Mouse (Mus musculus) olfactory bulb, adult 2 months (tissue): Measurements from ENCODE around the gene Trappc3l. TPM values are rescaled to one million over a fixed set of nuclear protein-coding genes. Genes with fewer than 3 reads are reported as not detected.

ENCODE experiments used
- H3K27ac ChIP-seq: fragments of 200-500 bp; 2 replicates; pipeline ENCODE4 v1.5.1; 2012; ENCODE audit warnings: low read depth, low read length; ENCODE audit not compliant: insufficient read depth
- H3K4me1 ChIP-seq: fragments of 200-500 bp; 2 replicates; pipeline ENCODE4 v1.6.1; 2012; ENCODE audit warnings: low read length; ENCODE audit not compliant: control insufficient read depth, insufficient read depth
- H3K4me3 ChIP-seq: fragments of 200-500 bp; 2 replicates; pipeline ENCODE4 v1.5.1; 2012; ENCODE audit warnings: mild to moderate bottlenecking, low read depth, low read length, moderate library complexity; ENCODE audit not compliant: insufficient read depth
- CTCF ChIP-seq: fragments of 200-500 bp; IDR thresholded peaks from 2 replicates; pipeline ENCODE4 v1.5.1; 2012; ENCODE audit warnings: low read depth, mild to moderate bottlenecking, low read length, moderate library complexity; ENCODE audit not compliant: insufficient read depth
- POLR2A ChIP-seq: fragments of 200-500 bp; IDR thresholded peaks from 2 replicates; pipeline ENCODE4 v1.6.1; 2012; ENCODE audit warnings: mild to moderate bottlenecking, low read depth, low read length, moderate library complexity; ENCODE audit not compliant: insufficient read depth
- WGBS: fragments of 180-500 bp; shearing (Covaris S2); methylation state at CpG from one replicate; pipeline ENCODE4 v1.1.7; 2018; 5-methylcytosine and 5-hydroxymethylcytosine counted together
- polyA plus RNA-seq: library from polyadenylated mRNA; stranded (reverse); fragments of >200 nt; gene quantifications from 2 replicates; pipeline ENCODE4 v1.2.4, GENCODE M21; 2012; ENCODE audit warnings: low replicate concordance; ENCODE audit not compliant: missing spikeins, insufficient read depth, insufficient read length

Trappc3l gene
- polyA plus RNA-seq, 1 experiment, result not detected

DNA sequence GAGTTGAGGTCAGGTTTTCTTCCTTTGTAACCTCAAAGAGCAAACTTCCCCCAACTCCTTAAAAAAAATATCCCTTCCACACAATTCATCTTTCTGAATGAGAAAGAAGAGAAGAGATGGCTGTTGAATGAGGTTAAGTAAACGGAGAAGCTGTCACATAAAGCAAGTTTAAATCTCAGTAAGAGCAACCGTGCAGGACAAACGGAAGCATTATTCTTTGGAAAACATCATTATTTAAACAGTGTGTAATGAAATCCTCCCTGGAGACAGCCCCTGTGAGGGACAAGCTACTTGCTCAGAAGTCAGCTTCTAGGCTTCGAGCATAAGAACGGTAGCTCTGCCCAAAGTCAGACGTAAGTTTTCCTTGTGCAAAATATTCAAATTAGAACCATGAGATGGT, 113.1 kb downstream of the Trappc3l start:
- Histone ChIP-seq H3K27ac (no peak overlapping the region), H3K4me1 (no peaks in the 10 kb centered on the region), H3K4me3 (no peak overlapping the region)
- TF ChIP-seq POLR2A (no peak), CTCF (no peak)
- WGBS, result 54% methylated on average over 6 of the region's 6 CpGs

DNA sequence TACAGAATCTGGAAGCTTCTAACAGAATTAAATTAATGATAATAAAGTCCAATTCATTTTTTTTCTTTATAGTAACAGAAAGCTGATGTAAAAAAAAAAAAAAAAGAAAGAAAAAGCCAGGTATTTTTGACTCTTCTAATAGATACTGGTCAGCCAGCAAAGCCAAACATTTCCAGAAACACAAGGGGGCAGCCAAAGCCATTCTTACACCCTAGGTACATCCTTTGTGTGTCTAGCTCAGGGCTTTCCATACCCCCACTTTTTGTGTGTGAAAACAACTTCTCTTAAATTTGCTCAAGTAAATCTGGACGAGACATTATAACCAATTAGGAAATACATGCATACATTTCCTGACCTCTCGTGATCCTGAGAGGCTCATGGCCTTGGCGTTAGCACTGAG, 114.4 kb downstream of the Trappc3l start:
- 78% methylated on average over 3 of the region's 3 CpGs for WGBS
- no peaks in the 10 kb centered on the region for H3K4me1 ChIP-seq
- H3K4me3 ChIP-seq, result no peak overlapping the region
- TF ChIP-seq POLR2A (no peak), CTCF (no peak)
- H3K27ac ChIP-seq, result no peak overlapping the region

DNA sequence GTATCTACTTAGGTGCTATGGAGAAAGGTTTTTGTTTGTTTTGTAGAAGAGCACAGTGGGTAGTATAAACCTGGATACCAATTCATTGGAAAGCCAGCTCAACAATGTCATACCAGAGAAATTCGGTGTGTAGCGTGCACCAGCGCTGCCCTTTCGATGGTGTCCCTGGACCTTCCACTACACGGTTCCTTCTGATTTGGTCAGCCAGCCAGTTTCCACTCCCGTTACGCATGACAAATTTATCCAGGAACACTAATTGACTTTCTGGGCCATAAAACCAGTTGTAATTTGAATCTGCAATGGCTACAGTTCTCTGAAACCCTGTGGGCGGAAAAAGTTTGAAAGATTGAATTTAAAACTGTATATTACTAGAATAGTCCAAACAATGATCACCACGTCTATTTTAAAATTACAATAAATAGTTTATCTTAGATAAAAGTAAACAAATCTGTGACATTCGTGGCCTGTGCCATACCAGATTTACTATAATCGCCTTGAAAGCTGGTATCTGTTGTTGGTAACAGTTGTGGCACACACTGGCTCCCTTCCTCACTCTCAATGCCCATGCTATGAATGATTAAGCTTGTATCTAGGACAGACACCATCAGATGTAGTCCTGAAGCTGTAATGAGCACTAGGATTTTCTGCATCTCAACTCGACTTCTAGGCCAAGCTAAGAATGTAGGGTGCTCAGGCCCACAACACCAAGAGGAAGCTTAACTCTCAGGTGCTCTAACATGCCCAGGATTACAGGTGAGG, 118.6 kb downstream of the Trappc3l start:
- 85% methylated on average over 12 of the region's 12 CpGs for WGBS
- TF ChIP-seq CTCF (no peak), POLR2A (no peak)

More for the DNA sequence above, 118.6 kb downstream of the Trappc3l start:
- H3K27ac ChIP-seq, result no peak overlapping the region
- no peak overlapping the region for H3K4me3 ChIP-seq
- no peaks in the 10 kb centered on the region for H3K4me1 ChIP-seq

Other genes starting within 250 kb of the Trappc3l start
- gene Sult3a1, start 179.9 kb upstream of the Trappc3l start, polyA plus RNA-seq, result not detected in 2 replicates
- gene Rsph4a, start 132.5 kb upstream of the Trappc3l start, polyA plus RNA-seq, result not detected in 2 replicates
- gene Zup1, start 86.3 kb upstream of the Trappc3l start, polyA plus RNA-seq, result 240 TPM in 1 of 2 replicates, not detected in the other
- not detected in 2 replicates for gene Rwdd1, start 18.0 kb upstream of the Trappc3l start, polyA plus RNA-seq
- gene Calhm4, start 6.7 kb downstream of the Trappc3l start, polyA plus RNA-seq, result not detected in 2 replicates
- not detected in 2 replicates for gene Calhm5, start 58.9 kb downstream of the Trappc3l start, polyA plus RNA-seq
- not detected in 2 replicates for gene Calhm6, start 90.4 kb downstream of the Trappc3l start, polyA plus RNA-seq
- not detected in 2 replicates for gene Dse, start 170.1 kb downstream of the Trappc3l start, polyA plus RNA-seq
- not detected in 2 replicates for gene Tspyl1, start 244.6 kb downstream of the Trappc3l start, polyA plus RNA-seq